Mouse (Mus musculus): ENCODE results near the gene Tnnc1.

Tnnc1 gene

DNA sequence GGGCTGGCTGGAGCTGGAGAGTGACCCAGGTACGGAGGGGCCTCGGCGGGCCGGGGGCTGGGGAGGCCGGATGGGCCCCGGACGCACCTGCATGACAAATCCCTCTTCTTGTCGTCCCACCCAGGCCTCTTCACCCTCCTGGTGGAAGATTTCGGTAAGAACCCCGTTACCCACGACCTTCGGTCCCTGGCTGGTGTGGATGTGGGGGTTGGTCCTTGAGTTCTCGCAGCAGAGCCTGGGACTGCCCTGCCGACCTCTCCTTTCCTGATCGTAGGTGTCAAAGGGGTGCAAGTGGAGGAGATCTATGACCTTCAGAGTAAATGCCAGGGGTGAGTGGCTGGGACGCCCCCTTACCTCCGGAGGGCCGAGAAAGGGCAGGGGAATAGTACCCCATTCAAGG lies 43.5 kb downstream of the Tnnc1 start:
- DNase-seq (ENCODE audit: low read depth, low spot score): no peak

GRCm38 (mm10) chr14:31252091-31252490 lies 44.0 kb downstream of the Tnnc1 start:
- DNase-seq (ENCODE audit: low read depth, low spot score): no peak

DNA sequence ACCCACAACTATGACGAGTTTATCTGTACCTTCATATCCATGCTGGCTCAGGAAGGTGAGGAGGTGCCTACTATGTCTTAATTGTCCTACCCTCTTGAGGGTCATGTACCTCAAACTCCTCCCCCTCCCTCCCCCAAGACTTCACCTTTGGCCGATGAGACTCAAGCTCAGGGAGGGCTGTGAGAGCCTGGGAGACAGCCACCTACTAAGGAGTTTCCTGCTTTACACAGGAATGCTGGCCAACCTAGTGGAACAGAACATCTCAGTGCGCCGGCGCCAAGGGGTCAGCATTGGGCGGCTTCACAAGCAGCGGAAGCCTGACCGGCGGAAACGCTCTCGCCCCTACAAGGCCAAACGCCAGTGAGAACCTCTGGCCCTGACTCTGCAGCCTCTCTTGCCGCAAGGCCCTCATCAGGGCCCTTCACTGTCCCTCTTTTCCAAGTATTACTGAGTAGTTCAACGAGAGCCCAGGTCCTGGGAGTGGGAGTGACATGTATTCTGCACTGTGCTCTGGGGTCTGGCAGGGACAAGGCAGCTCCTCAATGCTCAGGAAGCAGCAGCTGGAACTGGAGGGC lies 50.5 kb downstream of the Tnnc1 start:
- no peak for DNase-seq (ENCODE audit: low read depth, low spot score)

DNA sequence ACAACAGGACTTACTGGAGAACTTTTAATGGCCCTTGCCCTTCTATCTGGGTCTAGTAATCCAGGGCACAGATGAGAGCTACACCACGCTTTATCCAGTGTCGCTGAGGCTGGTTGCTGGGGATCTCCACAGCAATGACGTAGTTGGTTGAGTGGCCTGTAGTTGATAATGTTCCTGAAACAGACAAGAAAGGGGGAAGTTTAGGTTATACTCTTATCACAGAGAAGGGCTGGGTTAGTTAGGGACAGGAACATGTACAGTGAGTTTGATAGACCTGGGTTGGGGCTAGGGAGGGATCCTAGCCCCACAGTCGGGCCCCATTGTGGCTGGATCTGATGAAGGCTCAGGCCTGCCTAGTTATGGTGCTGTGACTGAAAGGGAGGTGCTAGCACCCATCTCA lies 52.3 kb downstream of the Tnnc1 start:
- no peak for DNase-seq (ENCODE audit: low read depth, low spot score)

DNA sequence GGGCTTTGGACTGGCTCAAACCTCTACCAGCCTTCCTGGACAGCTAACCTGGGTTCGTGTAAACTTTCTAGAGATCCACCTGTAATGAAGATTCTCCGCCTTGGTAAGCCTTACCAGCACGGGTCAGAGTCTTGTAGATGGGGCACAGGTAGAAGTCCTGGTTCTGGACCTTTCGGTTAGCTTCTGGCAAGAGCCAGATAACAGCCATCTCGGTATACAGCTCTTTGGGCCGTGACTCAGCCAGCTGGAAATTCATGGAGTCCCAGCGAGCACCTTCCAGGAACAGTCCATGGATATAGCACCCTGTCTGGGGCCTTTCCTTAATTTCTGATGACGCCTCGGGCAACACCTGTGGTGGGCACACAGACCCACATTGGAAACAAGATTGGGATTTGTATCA lies 52.8 kb downstream of the Tnnc1 start:
- DNase-seq (ENCODE audit: low read depth, low spot score): no peak

Measured in forelimb bud, embryonic 11.5 days (tissue).